Mouse (Mus musculus) brain, embryonic 14.5 days (tissue): ENCODE results near the gene Ncaph2.

ENCODE experiments used
- CTCF ChIP-seq: fragments of 200-500 bp; IDR thresholded peaks from 2 replicates; pipeline ENCODE4 v1.5.1; 2012; ENCODE audit warnings: inconsistent platforms, mild to moderate bottlenecking, moderate library complexity, borderline replicate concordance; ENCODE audit not compliant: insufficient read depth, insufficient read length; ENCODE audit errors: extremely low read depth
- POLR2A ChIP-seq: fragments of 200-500 bp; IDR thresholded peaks from 2 replicates; pipeline ENCODE4 v1.6.1; 2012; ENCODE audit warnings: mild to moderate bottlenecking, inconsistent platforms, borderline replicate concordance; ENCODE audit not compliant: poor library complexity, insufficient read depth, insufficient read length, severe bottlenecking; ENCODE audit errors: extremely low read depth

DNA sequence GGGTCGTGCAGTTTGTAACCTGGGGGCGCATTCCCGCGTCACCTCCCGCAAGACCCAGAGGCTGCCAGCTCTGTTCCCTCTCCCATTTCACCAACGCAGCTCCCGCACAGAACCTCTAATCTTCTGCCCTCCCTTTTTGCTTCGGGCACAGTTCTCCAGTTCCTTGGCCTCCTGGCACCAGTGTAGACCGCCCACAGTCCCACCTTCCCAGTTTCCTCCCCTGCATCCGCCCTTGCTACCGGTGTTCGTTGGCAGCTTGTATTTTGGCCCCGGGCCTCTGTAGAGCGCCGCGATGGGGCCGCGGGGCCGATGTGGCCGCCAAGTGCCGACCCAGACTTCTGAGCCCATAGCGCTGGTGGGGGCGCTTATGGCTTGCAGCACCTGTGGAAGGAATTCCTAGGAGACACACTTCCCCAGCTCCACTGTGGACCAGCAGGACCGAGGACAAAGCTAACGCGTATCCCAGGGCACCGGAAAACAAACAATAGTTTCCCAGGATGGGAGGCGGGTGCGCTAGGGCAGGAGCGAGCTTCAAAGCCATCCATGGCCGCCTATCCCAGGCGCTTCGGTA, 23.4 kb downstream of the Ncaph2 start, which contains the start of gene Odf3b:
- TF ChIP-seq CTCF (no peak), POLR2A (no peak)
